Mouse (Mus musculus) left cerebral cortex, adult 2 months (tissue): ENCODE data around the gene Ccdc28a. TPM values are rescaled to one million over a fixed set of nuclear protein-coding genes. Genes with fewer than 3 reads are reported as not detected.

Experiments used
- DNase-seq, 2 experiments: peaks; one replicate each; pipeline ENCODE4 v3.0.0; 2021 to 2022; ENCODE audit warnings: low spot score in 2 of 2, mixed read lengths in 1 of 2; ENCODE audit errors: extremely low spot score in 1 of 2
- H3K27ac ChIP-seq: fragments of 200-600 bp; 2 replicates; pipeline ENCODE4 v1.8.1; 2022
- H3K4me3 ChIP-seq: fragments of 200-600 bp; 2 replicates; pipeline ENCODE4 v1.8.1; 2022
- CTCF ChIP-seq: fragments of 200-600 bp; IDR thresholded peaks from 2 replicates; pipeline ENCODE4 v1.8.1; 2022; ENCODE audit warnings: antibody characterized with exemption, mild to moderate bottlenecking, moderate library complexity
- intact Hi-C: fragments of 180-260 bp; cut with DNase I; formaldehyde crosslinking; loops from one replicate; pipeline ENCODE4 v1.15.1; 2025
- total RNA-seq, 2 experiments: library from RNA; stranded (reverse); gene quantifications; 2 replicates each; pipeline ENCODE4 v1.2.3; 2021

Gene Ccdc28a
- total RNA-seq, 2 experiments from 2014 or later = 34.0 to 34.9 TPM

GRCm38 (mm10) chr10:18213373-18213772 lies 21.4 kb downstream of the Ccdc28a start:
- Histone ChIP-seq H3K27ac (no peak overlapping the region), H3K4me3 (no peak overlapping the region)
- intact Hi-C loops = no loop called here
- TF ChIP-seq CTCF = no peak
- no peak for DNase-seq

- Histone ChIP-seq H3K27ac (no peak within 1 kb of the TSS), H3K4me3 (no peak within 1 kb of the TSS)
- no peak for DNase-seq
- peak; percentile 59 for TF ChIP-seq CTCF
- intact Hi-C loops = no loop called here
Observed at GRCm38 (mm10) chr10:18210726-18211125, 24.1 kb downstream of the Ccdc28a start, which contains the start of gene Ect2l. TSS of gene Ect2l (minus strand) at chr10:18210890.

- Histone ChIP-seq H3K4me3 (no peak overlapping the region), H3K27ac (no peak overlapping the region)
- no peak for DNase-seq
- TF ChIP-seq CTCF = no peak
- intact Hi-C loops = no loop called here
Observed at GRCm38 (mm10) chr10:18210119-18210518, 24.7 kb downstream of the Ccdc28a start.

- intact Hi-C loops = no loop called here
- no peak overlapping the region for H3K27ac ChIP-seq
- no peak overlapping the region for H3K4me3 ChIP-seq
- DNase-seq = no peak
- no peak for TF ChIP-seq CTCF
Observed at GRCm38 (mm10) chr10:18204067-18204466, 30.7 kb downstream of the Ccdc28a start.

GRCm38 (mm10) chr10:18202401-18202800 lies 32.4 kb downstream of the Ccdc28a start:
- H3K27ac ChIP-seq = no peak overlapping the region
- intact Hi-C loops = no loop called here
- no peak overlapping the region for H3K4me3 ChIP-seq
- no peak for DNase-seq
- no peak for TF ChIP-seq CTCF

- TF ChIP-seq CTCF = no peak
- Histone ChIP-seq H3K27ac (no peak overlapping the region), H3K4me3 (no peak overlapping the region)
- DNase-seq = no peak
- intact Hi-C loops = no loop called here
Observed at GRCm38 (mm10) chr10:18200656-18201055, 34.1 kb downstream of the Ccdc28a start.

GRCm38 (mm10) chr10:18199919-18200318 lies 34.9 kb downstream of the Ccdc28a start:
- TF ChIP-seq CTCF = no peak
- intact Hi-C loops = loop anchor here (5.0 kb wide), 2 partner anchors 83 to 328 kb away; no protein-coding TSS in a partner anchor
- DNase-seq = no peak
- Histone ChIP-seq H3K27ac (no peak overlapping the region), H3K4me3 (no peak overlapping the region)

- no peak for DNase-seq
- Histone ChIP-seq H3K4me3 (no peak overlapping the region), H3K27ac (no peak overlapping the region)
- intact Hi-C loops = loop anchor here (5.0 kb wide), 2 partner anchors 81 to 326 kb away; no protein-coding TSS in a partner anchor
- no peak for TF ChIP-seq CTCF
Observed at GRCm38 (mm10) chr10:18198286-18199015, 36.3 kb downstream of the Ccdc28a start.

GRCm38 (mm10) chr10:18197206-18197979 lies 37.4 kb downstream of the Ccdc28a start:
- intact Hi-C loops = loop anchor here (1.0 to 5.0 kb wide), 4 partner anchors 80 to 464 kb away; partner anchors contain the start of gene Reps1
- TF ChIP-seq CTCF = peak; percentile 95
- peak; percentile 66 to 70 for DNase-seq
- H3K27ac ChIP-seq = no peak overlapping the region
- peak overlapping the region; percentile 38 for H3K4me3 ChIP-seq

- intact Hi-C loops = loop anchor here (5.0 kb wide), 2 partner anchors 77 to 322 kb away; no protein-coding TSS in a partner anchor
- TF ChIP-seq CTCF = no peak
- Histone ChIP-seq H3K27ac (no peak overlapping the region), H3K4me3 (no peak overlapping the region)
- DNase-seq = no peak
Observed at GRCm38 (mm10) chr10:18194737-18195141, 40.1 kb downstream of the Ccdc28a start.

GRCm38 (mm10) chr10:18194156-18194555 lies 40.6 kb downstream of the Ccdc28a start:
- no peak overlapping the region for H3K4me3 ChIP-seq
- no peak overlapping the region for H3K27ac ChIP-seq
- TF ChIP-seq CTCF = no peak
- no peak for DNase-seq
- intact Hi-C loops = no loop called here

- H3K27ac ChIP-seq = no peak overlapping the region
- no peak overlapping the region for H3K4me3 ChIP-seq
- DNase-seq = no peak
- no peak for TF ChIP-seq CTCF
- intact Hi-C loops = no loop called here
Observed at GRCm38 (mm10) chr10:18193221-18193620, 41.6 kb downstream of the Ccdc28a start.
